Mouse (Mus musculus): Measurements from ENCODE around the gene Lypd6. TPM values are rescaled to one million over a fixed set of nuclear protein-coding genes. Genes with fewer than 3 reads are reported as not detected.

The Lypd6 gene
- polyA plus RNA-seq, 2 experiments = 12.4 to 18.3 TPM

GRCm38 (mm10) chr2:50200541-50200940, 134.3 kb downstream of the Lypd6 start:
- Histone ChIP-seq H3K4me1 (ENCODE audit: control insufficient read depth, insufficient read depth, low read length) (no peaks in the 10 kb centered on the region), H3K4me2 (replicated peaks; ENCODE audit: low read depth, low read length, severe bottlenecking) (no peak overlapping the region), H3K27ac (replicated peaks; ENCODE audit: low read depth, low read length) (no peak overlapping the region), H3K4me3 (replicated peaks; ENCODE audit: low read length) (no peak overlapping the region), H3K9me3 (ENCODE audit: control insufficient read depth, low read length) (no peaks in the 10 kb centered on the region), H3K36me3 (ENCODE audit: control insufficient read depth, insufficient read depth, low read length) (no peaks in the 10 kb centered on the region), H3K9ac (ENCODE audit: low read depth, low read length, severe bottlenecking) (no peak overlapping the region), H3K27me3 (ENCODE audit: control insufficient read depth, insufficient read depth, low read length) (no peaks in the 10 kb centered on the region)
- DNase-seq (ENCODE audit: low spot score) = no peak
- no peak for TF ChIP-seq POLR2A (IDR thresholded peaks at IDR 0.05; ENCODE audit: borderline replicate concordance, extremely low read depth, insufficient read depth, insufficient read length)
- no peak for ATAC-seq (ENCODE audit: low FRiP score, low read depth)
- 58% methylated on average over 2 of the region's 2 CpGs for WGBS

- ATAC-seq (ENCODE audit: low FRiP score, low read depth) = no peak
- H3K27me3 ChIP-seq (ENCODE audit: control insufficient read depth, insufficient read depth, low read length) = no peaks in the 10 kb centered on the region
- no peak overlapping the region for H3K4me3 ChIP-seq (replicated peaks; ENCODE audit: low read length)
- no peaks in the 10 kb centered on the region for H3K4me1 ChIP-seq (ENCODE audit: control insufficient read depth, insufficient read depth, low read length)
- H3K4me2 ChIP-seq (replicated peaks; ENCODE audit: low read depth, low read length, severe bottlenecking) = no peak overlapping the region
- no peaks in the 10 kb centered on the region for H3K36me3 ChIP-seq (ENCODE audit: control insufficient read depth, insufficient read depth, low read length)
- no peak for TF ChIP-seq POLR2A (IDR thresholded peaks at IDR 0.05; ENCODE audit: borderline replicate concordance, extremely low read depth, insufficient read depth, insufficient read length)
- H3K9me3 ChIP-seq (ENCODE audit: control insufficient read depth, low read length) = no peaks in the 10 kb centered on the region
- no peak for DNase-seq (ENCODE audit: low spot score)
- no peak overlapping the region for H3K27ac ChIP-seq (replicated peaks; ENCODE audit: low read depth, low read length)
- 87% methylated on average over 7 of the region's 7 CpGs for WGBS
- H3K9ac ChIP-seq (ENCODE audit: low read depth, low read length, severe bottlenecking) = no peak overlapping the region
Observed at GRCm38 (mm10) chr2:50220574-50220973, 154.3 kb downstream of the Lypd6 start.

- Histone ChIP-seq H3K27me3 (ENCODE audit: control insufficient read depth, insufficient read depth, low read length) (no peaks in the 10 kb centered on the region), H3K36me3 (ENCODE audit: control insufficient read depth, insufficient read depth, low read length) (no peaks in the 10 kb centered on the region), H3K4me1 (ENCODE audit: control insufficient read depth, insufficient read depth, low read length) (no peaks in the 10 kb centered on the region), H3K27ac (replicated peaks; ENCODE audit: low read depth, low read length) (no peak overlapping the region), H3K4me3 (replicated peaks; ENCODE audit: low read length) (no peak overlapping the region), H3K9me3 (ENCODE audit: control insufficient read depth, low read length) (no peaks in the 10 kb centered on the region), H3K9ac (ENCODE audit: low read depth, low read length, severe bottlenecking) (no peak overlapping the region), H3K4me2 (replicated peaks; ENCODE audit: low read depth, low read length, severe bottlenecking) (no peak overlapping the region)
- DNase-seq (ENCODE audit: low spot score) (no peak), ATAC-seq (ENCODE audit: low FRiP score, low read depth) (no peak)
- 87% methylated on average over 4 of the region's 4 CpGs for WGBS
- no peak for TF ChIP-seq POLR2A (IDR thresholded peaks at IDR 0.05; ENCODE audit: borderline replicate concordance, extremely low read depth, insufficient read depth, insufficient read length)
Observed at GRCm38 (mm10) chr2:50225019-50225418, 158.8 kb downstream of the Lypd6 start.

DNA sequence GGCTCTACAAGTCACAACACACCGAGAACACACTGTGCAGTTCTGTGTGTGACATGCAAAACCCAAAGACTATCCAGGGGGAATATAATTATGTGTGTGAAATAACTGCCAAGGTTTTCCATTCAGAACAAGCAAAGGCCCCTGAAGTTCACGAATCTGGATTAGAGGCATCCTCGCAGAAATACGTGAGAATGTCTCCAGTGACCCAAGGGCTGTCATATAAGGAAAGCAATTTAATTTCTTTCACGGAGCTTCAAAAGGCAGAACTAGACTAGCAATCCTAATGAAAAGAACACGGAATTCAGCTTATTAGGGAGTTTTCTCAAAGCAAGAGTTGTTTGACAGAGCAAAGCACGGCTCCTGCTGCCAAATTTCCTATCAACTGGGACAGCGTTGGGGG, 167.3 kb downstream of the Lypd6 start:
- no peak for DNase-seq (ENCODE audit: low spot score)
- H3K4me3 ChIP-seq (replicated peaks; ENCODE audit: low read length) = no peak overlapping the region
- no peak for TF ChIP-seq POLR2A (IDR thresholded peaks at IDR 0.05; ENCODE audit: borderline replicate concordance, extremely low read depth, insufficient read depth, insufficient read length)
- WGBS = 66% methylated on average over 8 of the region's 8 CpGs
- no peak overlapping the region for H3K9ac ChIP-seq (ENCODE audit: low read depth, low read length, severe bottlenecking)
- no peaks in the 10 kb centered on the region for H3K4me1 ChIP-seq (ENCODE audit: control insufficient read depth, insufficient read depth, low read length)
- H3K27me3 ChIP-seq (ENCODE audit: control insufficient read depth, insufficient read depth, low read length) = no peaks in the 10 kb centered on the region
- no peak for ATAC-seq (ENCODE audit: low FRiP score, low read depth)
- H3K36me3 ChIP-seq (ENCODE audit: control insufficient read depth, insufficient read depth, low read length) = no peaks in the 10 kb centered on the region
- no peak overlapping the region for H3K4me2 ChIP-seq (replicated peaks; ENCODE audit: low read depth, low read length, severe bottlenecking)
- H3K27ac ChIP-seq (replicated peaks; ENCODE audit: low read depth, low read length) = no peak overlapping the region
- no peaks in the 10 kb centered on the region for H3K9me3 ChIP-seq (ENCODE audit: control insufficient read depth, low read length)

Other genes with a start within 250 kb of the Lypd6 start
- gene Mmadhc, start 230.4 kb downstream of the Lypd6 start, polyA plus RNA-seq (2012; rRNA removed) = 108 and 110 TPM in 2 replicates
- gene Mmadhc, start 230.4 kb downstream of the Lypd6 start, polyA plus RNA-seq (2014; fragmentation: Nextera tagmentation; extraction: Ambion mirVana) = 167 and 175 TPM in 2 replicates

All from limb, embryonic 14.5 days (tissue).